Mouse (Mus musculus) layer of hippocampus, adult 9-11 months (tissue): Measurements from ENCODE around the gene Duxbl2.
"Not testable (repeated sequence)": the region's sequence is repeated elsewhere in the genome, so short reads cannot be mapped to it uniquely, and the experiment has no call there.

Source experiments
- DNase-seq: peaks from one replicate; pipeline ENCODE4 v3.0.0; 2022

Duxbl2 gene

GRCm38 (mm10) chr14:26118150-26118549, at the start of gene Duxbl2:
TSS of gene Duxbl2 (plus strand) at chr14:26118349.
- not testable (repeated sequence) for DNase-seq

- DNase-seq = not testable (repeated sequence)
Measured at GRCm38 (mm10) chr14:26076620-26077390, 41.3 kb upstream of the Duxbl2 start.

GRCm38 (mm10) chr14:26081216-26081615, 36.9 kb upstream of the Duxbl2 start, which contains the start of gene Cphx2:
TSS of gene Cphx2 (plus strand) at chr14:26081516.
- not testable (repeated sequence) for DNase-seq

GRCm38 (mm10) chr14:26081997-26082396, 36.2 kb upstream of the Duxbl2 start, which contains the start of gene Cphx3:
TSS of gene Cphx3 (plus strand) at chr14:26082297.
- not testable (repeated sequence) for DNase-seq

- DNase-seq = not testable (repeated sequence)
Measured at GRCm38 (mm10) chr14:26097622-26098021, 20.5 kb upstream of the Duxbl2 start.

GRCm38 (mm10) chr14:26118550-26119000, 426 bp downstream of the Duxbl2 start:
- DNase-seq = not testable (repeated sequence)

GRCm38 (mm10) chr14:26119095-26119494, 946 bp downstream of the Duxbl2 start:
- not testable (repeated sequence) for DNase-seq

- not testable (repeated sequence) for DNase-seq
Measured at GRCm38 (mm10) chr14:26147095-26147494, 28.9 kb downstream of the Duxbl2 start.

GRCm38 (mm10) chr14:26156032-26156431, 37.9 kb downstream of the Duxbl2 start:
- DNase-seq = not testable (repeated sequence)

- not testable (repeated sequence) for DNase-seq
Measured at GRCm38 (mm10) chr14:26161156-26161555, 43.0 kb downstream of the Duxbl2 start.

- DNase-seq = not testable (repeated sequence)
Measured at GRCm38 (mm10) chr14:26162423-26162822, 44.3 kb downstream of the Duxbl2 start.

- not testable (repeated sequence) for DNase-seq
Measured at GRCm38 (mm10) chr14:26165266-26165665, 47.1 kb downstream of the Duxbl2 start.

GRCm38 (mm10) chr14:26173955-26174354, 55.8 kb downstream of the Duxbl2 start:
- DNase-seq = not testable (repeated sequence)

- not testable (repeated sequence) for DNase-seq
Measured at GRCm38 (mm10) chr14:26175028-26175427, 56.9 kb downstream of the Duxbl2 start.
